Mouse (Mus musculus): Measurements from ENCODE around the gene Ptpa. TPM values are rescaled to one million over a fixed set of nuclear protein-coding genes. Genes with fewer than 3 reads are reported as not detected.
A peak's percentile ranks its signal among the peaks of the same experiment; 100 is the strongest.

The Ptpa gene
- total and polyA plus RNA-seq, 3 experiments = 111 to 194 (median 122) TPM

DNA sequence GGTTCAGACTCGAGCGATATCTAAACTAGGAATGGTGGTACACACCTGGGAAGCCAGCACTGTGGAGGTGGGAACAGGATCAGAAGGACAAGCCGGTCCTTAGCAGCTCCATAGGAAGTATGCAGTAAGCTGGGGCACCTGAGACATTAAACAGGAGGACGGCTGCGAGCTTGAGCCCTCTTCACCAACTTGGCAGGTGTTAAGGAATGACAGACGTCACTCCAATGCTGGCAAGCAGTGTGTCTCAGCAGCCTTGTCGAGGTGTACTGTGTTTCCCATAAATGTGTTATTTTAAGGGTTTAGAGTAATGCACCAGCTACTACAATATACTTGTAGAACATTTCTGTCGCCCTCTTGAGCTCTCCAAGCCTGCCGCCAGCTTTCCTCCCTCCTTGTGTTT, 28.9 kb upstream of the Ptpa start:
- dilution Hi-C loops (cut with MboI; ENCODE audit: extremely low pct_ligation_motif_present, extremely low pct_unique_long_range_greater_than_20kb, low sequenced_read_pairs) (no loop called here), in situ Hi-C loops (cut with MboI; ENCODE audit: low pct_ligation_motif_present, low pct_unique_long_range_greater_than_20kb, low sequenced_read_pairs) (no loop called here)
- H3K36me3 ChIP-seq (replicated peaks in 1 of 2; ENCODE audit: control insufficient read depth in 1 of 2, insufficient read depth in 1 of 2, low read length in 1 of 2) = peaks cover 22 to 42% of the 10 kb centered on the region in 2 experiments
- H3K4me3 ChIP-seq (replicated peaks in 1 of 3; ENCODE audit: low read depth in 2 of 3, low read length in 2 of 3, poor library complexity in 1 of 3) = no peak overlapping the region
- no peak overlapping the region for H3K9ac ChIP-seq (ENCODE audit: insufficient read depth, low read depth)
- no peak overlapping the region for H3K27ac ChIP-seq (ENCODE audit: insufficient read depth, low read depth)
- H3K79me2 ChIP-seq (replicated peaks; ENCODE audit: control insufficient read depth, extremely low read depth, insufficient read depth, poor library complexity, severe bottlenecking) = no peaks in the 10 kb centered on the region
- TF ChIP-seq CHD2 (IDR thresholded peaks at IDR 0.05; ENCODE audit: low read length) = no peak
- TF ChIP-seq ZKSCAN1 (IDR thresholded peaks at IDR 0.05; ENCODE audit: borderline replicate concordance, low read depth, low read length) = no peak
- no peak for TF ChIP-seq ZMIZ1 (IDR thresholded peaks at IDR 0.05; ENCODE audit: low read depth, low read length)
- TF ChIP-seq HCFC1 (IDR thresholded peaks at IDR 0.05; ENCODE audit: low read depth, low read length) = no peak
- TF ChIP-seq SMC3 (IDR thresholded peaks at IDR 0.05; ENCODE audit: low read depth, low read length) = no peak
- no peak for TF ChIP-seq ZNF384 (IDR thresholded peaks at IDR 0.05; ENCODE audit: low read depth, low read length)
- TF ChIP-seq MAX (IDR thresholded peaks at IDR 0.05; ENCODE audit: low read length) = no peak
- TF ChIP-seq MAZ (IDR thresholded peaks at IDR 0.05; ENCODE audit: low read depth, low read length) = no peak
- no peak for TF ChIP-seq CHD1 (IDR thresholded peaks at IDR 0.05; ENCODE audit: low read depth, low read length)
- TF ChIP-seq EP300 (IDR thresholded peaks at IDR 0.05; ENCODE audit: low read length) = no peak
- TF ChIP-seq E2F4 (IDR thresholded peaks at IDR 0.05; ENCODE audit: insufficient replicate concordance, low read depth, low read length) = no peak
- TF ChIP-seq GABPA (IDR thresholded peaks at IDR 0.05; ENCODE audit: insufficient replicate concordance, low read depth, low read length) = no peak
- no peak for TF ChIP-seq KAT2A (IDR thresholded peaks at IDR 0.05; ENCODE audit: insufficient replicate concordance, low read length)
- no peak for TF ChIP-seq JUND (conservative IDR thresholded peaks at IDR 0.05; ENCODE audit: low read depth, low read length)
- TF ChIP-seq SIN3A (IDR thresholded peaks at IDR 0.05; ENCODE audit: low read length) = no peak
- no peak for TF ChIP-seq MXI1 (IDR thresholded peaks at IDR 0.05; ENCODE audit: low read depth, low read length)
- TF ChIP-seq MAFK (IDR thresholded peaks at IDR 0.05; ENCODE audit: insufficient replicate concordance, low read length) = no peak
- no peaks in the 10 kb centered on the region for H3K9me3 ChIP-seq (replicated peaks; ENCODE audit: low read length)
- H3K4me2 ChIP-seq (ENCODE audit: insufficient read depth, low read depth, poor library complexity, severe bottlenecking) = no peak overlapping the region
- DNase-seq (ENCODE audit: extremely low read depth) = no peak
- peaks cover 0 to 10% of the 10 kb centered on the region in 2 experiments; a peak in 2 of 4 replicates for H3K4me1 ChIP-seq (ENCODE audit: control insufficient read depth in 1 of 2, insufficient read depth in 2 of 2)
- H3K27me3 ChIP-seq (replicated peaks) = no peaks in the 10 kb centered on the region

- Histone ChIP-seq H3K9ac (ENCODE audit: insufficient read depth, low read depth) (no peak overlapping the region), H3K27ac (ENCODE audit: insufficient read depth, low read depth) (no peak overlapping the region), H3K4me3 (replicated peaks in 1 of 3; ENCODE audit: low read depth in 2 of 3, low read length in 2 of 3, poor library complexity in 1 of 3) (no peak overlapping the region), H3K4me2 (ENCODE audit: insufficient read depth, low read depth, poor library complexity, severe bottlenecking) (no peak overlapping the region), H3K79me2 (replicated peaks; ENCODE audit: control insufficient read depth, extremely low read depth, insufficient read depth, poor library complexity, severe bottlenecking) (no peaks in the 10 kb centered on the region), H3K4me1 (ENCODE audit: control insufficient read depth in 1 of 2, insufficient read depth in 2 of 2) (peaks cover 7 to 20% of the 10 kb centered on the region in 2 experiments), H3K36me3 (replicated peaks in 1 of 2; ENCODE audit: control insufficient read depth in 1 of 2, insufficient read depth in 1 of 2, low read length in 1 of 2) (peaks cover 3 to 25% of the 10 kb centered on the region in 2 experiments), H3K27me3 (replicated peaks) (no peaks in the 10 kb centered on the region), H3K9me3 (replicated peaks; ENCODE audit: low read length) (no peaks in the 10 kb centered on the region)
- TF ChIP-seq ELF1 (IDR thresholded peaks at IDR 0.05; ENCODE audit: low read depth, low read length) = no peak
- peak in 1 of 2 experiments; percentile 17; a peak in 1 of 4 replicates for TF ChIP-seq CTCF (conservative IDR thresholded peaks at IDR 0.05 in 1 of 2, IDR thresholded peaks at IDR 0.05 in 1 of 2; ENCODE audit: low read depth in 2 of 2, low read length in 2 of 2)
- in situ Hi-C loops (cut with MboI; ENCODE audit: low pct_ligation_motif_present, low pct_unique_long_range_greater_than_20kb, low sequenced_read_pairs) (no loop called here), dilution Hi-C loops (cut with MboI; ENCODE audit: extremely low pct_ligation_motif_present, extremely low pct_unique_long_range_greater_than_20kb, low sequenced_read_pairs) (no loop called here)
- no peak for DNase-seq (ENCODE audit: extremely low read depth)
These were observed 26.8 kb upstream of the Ptpa start for GRCm38 (mm10) chr2:30389000-30389399.

Measured in CH12.LX (cell line).